Mouse (Mus musculus) cerebellum, postnatal 10 days (tissue): ENCODE measurements around the gene Gga1.

Experiments
- DNase-seq, 2 experiments: peaks; one replicate each; pipeline ENCODE4 v3.0.0; 2021; ENCODE audit warnings: mixed read lengths in 2 of 2

Gene Gga1

DNA sequence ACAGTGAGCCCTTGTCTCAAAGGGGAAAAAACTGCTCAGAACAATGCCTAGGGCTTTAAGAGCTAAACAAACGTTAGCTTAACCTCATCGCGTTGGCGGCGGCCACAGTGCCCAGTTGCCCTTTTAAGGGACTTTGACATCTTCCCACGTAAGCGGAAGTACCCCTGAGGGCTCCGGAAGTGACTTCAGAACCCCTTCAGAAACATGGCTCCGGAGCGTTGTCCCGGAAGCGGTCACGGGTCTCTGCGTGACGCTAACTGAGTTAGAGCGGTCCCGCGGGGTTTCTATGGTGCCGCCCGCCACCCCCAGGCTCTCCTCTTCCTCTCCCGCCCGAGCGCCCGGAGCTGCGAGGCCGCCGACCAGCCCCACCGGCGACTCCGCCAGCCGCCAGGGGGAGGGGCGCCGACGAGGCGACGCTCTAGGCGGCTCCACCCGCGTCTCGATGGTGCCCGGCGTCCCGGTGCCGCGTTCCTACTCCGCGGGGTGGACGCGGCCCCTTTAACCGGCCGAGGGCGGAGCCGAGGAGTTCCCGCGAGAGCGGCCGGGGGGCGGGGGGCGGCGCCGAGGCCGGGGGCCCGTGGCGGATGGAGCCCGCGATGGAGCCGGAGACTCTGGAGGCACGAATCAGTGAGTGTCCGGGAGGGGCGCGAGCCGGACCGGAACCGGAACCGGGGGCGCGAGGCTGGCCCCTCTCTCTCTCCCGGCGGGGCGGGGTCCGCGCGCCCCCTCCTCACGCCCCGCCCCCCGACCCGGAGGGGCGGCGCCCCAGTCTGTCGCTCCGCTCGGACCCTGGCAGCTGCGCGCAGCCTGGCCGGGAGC lies at the start of gene Gga1:
Gene Gga1, plus strand, starts transcription at position 200 of the 819 bp plus-strand sequence.
- peak; percentile 97 to 99 for DNase-seq

DNA sequence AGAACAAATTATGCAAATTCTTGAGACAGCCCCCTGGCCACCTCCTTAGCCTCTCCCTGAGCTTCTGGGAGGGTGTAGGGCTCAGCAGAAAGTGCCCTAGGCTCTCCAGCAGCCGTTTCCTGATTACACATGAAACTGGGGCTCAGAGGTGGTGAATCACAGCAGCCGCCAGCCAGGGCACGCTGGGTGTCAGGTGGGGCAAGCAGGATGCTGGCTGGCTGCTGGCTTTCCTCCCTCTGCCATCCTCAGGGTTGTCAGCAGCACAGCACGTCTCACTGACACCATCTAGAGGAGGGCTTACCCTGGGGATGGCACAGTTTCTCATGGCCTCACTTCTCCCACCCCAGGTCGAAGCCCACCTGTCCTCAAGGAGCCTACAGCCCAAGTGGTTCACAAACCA lies 48.7 kb upstream of the Gga1 start:
- DNase-seq: no peak

DNA sequence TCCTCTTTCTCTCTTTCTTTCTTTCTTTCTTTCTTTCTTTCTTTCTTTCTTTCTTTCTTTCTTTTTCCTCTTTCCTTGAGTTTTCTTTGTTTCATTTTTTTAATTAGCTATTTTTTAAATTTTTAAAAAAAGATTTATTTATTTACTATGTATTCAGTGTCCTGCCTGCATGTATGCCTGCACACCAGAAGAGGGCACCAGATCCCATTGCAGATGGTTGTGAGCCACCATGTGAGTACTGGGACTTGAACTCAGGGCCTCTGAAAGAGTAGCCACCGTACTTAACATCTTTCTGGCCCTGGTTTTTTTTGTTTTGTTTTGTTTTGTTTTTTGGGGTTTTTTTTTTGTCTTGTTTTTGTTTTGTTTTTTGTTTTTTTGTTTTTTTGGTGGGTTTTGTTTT lies 47.4 kb upstream of the Gga1 start:
- no peak for DNase-seq

DNA sequence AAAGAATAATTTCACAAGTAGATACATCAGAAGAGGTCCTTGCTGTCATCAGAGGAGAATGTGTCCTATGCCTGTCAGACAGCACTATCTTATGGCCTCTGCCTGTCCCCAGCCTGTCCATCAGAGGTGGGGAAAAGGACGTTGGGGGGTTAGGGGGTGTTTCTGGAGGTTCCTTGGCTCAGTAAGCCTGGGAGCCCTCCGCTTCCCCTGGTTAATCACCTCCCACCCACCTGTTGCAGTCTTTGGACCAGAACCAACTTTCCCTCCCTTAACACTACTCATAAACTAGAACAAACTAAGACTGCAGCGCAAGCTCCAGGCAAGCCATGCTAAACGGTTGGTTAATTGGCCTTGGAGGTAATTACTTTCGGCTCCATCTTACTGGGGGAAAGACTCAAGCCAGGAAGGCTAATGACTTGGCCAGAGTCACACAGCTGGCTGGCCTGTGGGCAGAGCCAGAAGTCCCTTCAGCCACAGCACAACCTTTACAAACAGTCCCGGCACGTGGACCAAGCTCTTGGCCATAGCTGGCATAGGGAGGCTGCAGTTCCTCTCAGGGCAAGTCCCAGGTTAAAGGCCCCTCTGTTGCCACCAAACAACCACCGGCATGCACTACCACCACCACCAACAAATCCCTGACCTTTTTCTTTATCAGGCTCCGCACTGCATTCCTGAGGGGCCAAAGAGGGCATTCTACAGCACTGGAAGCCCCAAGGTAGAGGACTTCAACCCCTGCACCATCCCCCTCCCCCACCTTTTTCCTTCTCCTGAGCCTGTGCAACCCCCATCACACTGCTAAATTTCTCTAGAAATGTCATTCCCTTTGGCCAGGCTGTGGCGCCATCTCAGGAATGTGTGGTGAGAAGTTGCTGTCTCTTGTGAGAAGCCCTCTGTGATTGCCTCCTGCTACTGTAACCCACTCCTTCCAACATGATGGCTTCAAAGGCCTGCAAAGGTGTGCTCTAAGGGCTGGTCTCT lies 46.0 kb upstream of the Gga1 start:
- no peak for DNase-seq

DNA sequence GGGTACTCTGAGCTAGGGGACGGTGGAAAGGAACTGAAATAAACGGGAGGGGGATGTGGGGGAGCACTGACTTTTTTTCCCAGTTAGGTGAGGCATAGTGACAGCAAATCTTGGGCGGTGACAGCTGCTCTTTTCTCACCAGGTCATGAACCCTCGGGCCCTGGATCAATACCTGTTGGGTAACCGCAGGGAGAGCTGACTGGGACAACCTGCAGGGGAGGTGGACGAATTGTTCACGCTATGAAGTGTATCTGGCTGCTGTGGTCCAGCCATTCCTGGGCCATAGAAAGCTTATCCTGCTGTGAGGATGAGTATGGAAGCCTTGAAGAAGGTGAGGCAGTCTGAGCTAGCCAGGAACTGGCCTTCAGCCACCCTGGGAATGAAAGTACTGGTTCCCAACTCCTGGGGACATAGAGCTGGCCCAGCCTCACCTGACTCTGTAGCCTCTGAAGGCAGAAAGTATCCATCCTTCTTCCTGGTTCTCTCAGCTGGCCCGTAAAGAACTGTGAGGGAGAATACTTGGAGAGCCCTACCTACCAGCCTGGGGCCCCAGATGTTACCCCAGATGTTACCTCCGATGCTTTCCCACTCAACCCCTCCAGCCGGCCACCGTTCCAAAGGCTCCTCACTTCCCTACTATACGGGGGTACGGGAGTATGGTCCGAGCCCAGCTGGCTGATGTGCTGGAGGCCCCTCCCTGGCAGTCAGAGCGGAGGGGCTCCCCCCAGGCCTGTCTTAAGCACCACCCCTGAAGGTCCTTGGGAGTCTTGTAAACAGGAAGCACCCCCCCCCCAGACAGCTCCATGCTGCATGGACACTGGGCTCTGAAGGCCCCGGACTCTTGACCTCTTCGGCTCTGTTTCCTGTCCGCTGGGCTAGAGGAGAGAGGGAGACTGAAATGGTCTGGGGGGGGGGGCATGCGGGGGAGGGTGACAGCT lies 45.0 kb upstream of the Gga1 start:
- DNase-seq: no peak

DNA sequence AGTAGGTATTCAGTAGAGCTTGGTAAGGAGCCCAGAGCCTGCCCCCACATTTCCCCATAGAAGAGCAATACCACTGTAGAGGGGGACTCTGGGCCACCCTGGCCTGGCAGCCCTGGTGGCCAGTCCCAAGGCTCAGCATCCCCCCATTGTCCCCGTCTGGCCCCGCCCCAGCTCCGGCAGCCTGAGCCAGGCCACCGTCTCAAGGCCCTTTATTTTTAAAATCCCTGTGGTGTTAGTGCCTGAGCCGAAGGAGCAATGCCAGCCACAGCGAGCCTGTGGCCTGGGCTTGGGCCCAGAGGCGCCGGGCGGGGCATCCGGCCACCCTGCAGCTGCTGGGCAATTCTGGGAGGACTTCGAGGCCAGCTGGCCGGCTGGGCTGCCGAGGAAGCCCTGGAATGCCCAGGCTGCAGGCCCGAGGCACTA lies 44.3 kb upstream of the Gga1 start:
- peak; percentile 81 to 87 for DNase-seq

DNA sequence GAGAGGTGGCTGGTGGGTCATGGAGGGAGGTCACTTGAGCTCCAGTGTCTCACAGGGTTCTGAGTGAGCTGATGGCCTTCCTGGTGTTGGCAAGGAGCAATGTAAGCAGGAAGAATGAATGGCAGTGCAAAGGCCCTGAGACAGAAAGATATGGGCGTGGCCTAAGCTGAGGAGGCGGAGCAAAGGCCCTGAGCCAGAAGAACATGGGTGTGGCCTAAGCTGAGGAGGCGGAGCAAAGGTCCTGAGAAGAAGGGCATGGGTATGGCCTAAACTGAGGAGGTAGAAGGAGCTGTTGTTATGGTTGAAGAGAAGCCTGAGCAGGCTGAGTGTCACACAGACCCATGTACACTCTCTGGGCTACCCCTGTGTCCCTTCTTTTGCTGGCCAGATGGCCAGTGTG lies 43.4 kb upstream of the Gga1 start:
- DNase-seq: no peak

DNA sequence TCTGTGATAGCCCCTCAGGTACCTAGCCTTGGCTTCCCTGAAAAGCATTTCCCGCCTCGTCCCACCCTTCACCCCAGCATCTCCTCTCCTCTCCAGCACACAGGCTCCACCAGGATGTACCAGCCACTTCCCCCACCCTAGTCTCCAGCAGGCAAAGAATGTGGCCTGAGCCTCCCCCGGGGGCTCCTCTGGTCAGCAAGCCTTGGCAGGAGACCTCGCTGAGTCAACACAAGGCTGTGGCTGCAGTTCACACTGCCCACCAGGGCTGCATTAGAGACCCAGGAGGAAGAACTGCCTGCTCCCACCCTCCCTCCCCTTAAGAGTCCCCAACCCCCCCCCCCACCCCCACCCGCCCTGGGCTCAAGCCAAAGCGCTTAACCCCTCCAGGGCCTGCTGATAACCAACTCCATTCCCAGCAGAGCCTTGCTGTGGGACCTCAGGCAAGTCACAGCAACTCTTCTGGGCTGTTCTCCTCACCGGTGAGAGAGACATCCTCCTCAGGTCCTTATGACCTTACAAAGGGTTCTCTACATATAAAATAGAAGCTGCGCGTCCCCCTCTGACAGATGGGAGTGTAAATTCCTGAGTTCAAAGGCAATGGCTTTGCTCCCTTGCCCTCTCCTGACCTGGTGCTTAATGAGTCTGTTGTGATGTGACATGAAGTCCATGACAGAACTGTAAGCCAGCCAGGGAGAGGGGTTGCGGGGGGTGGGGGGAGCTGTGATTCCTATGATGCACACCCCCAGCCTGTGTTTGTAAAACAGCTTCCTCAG lies 42.6 kb upstream of the Gga1 start:
- peak in 1 of 2 experiments; percentile 36 for DNase-seq

DNA sequence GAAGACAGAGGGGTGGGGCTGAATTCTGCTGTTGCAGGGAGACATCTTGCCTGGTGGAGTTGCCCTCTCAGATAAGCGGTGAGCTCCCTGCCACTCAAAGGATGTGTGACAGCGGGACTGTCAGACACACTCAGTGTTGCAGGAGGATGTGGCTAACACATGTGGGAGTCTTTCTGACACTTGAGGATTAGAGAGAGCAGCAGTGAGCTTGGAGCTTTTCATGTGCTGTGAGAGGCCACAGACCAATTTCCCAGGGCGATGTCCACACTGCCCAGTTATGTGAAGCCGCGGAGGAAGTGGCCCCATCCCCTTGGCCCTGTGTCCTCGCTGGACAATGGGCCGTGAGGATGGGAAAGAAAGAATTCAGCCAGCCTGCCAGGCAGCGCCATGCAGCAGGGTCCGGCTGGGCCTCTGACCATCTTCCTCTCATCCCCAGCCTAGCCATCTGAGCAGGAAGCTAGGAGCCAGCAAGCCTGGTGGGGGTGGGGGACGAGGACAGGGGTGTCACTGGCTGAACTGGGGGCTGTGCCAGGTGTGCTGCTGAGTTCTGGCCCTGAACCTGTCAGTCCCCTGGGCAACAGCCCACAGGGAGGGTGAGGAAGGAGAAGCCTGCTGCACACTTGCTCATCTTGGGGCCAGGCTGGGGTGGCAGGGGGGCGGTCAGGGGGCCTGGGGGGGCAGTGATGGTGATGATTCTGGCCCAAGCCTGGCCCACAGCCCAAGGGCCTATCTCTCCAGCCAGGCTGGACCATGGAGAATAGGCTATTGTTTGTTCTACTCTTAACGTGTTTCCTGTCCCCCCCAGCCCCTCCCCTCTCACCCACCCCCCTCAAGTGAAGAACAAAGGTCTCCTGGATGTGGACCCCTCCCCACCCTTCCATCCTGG lies 41.5 kb upstream of the Gga1 start:
- DNase-seq: peak; percentile 74 to 86

DNA sequence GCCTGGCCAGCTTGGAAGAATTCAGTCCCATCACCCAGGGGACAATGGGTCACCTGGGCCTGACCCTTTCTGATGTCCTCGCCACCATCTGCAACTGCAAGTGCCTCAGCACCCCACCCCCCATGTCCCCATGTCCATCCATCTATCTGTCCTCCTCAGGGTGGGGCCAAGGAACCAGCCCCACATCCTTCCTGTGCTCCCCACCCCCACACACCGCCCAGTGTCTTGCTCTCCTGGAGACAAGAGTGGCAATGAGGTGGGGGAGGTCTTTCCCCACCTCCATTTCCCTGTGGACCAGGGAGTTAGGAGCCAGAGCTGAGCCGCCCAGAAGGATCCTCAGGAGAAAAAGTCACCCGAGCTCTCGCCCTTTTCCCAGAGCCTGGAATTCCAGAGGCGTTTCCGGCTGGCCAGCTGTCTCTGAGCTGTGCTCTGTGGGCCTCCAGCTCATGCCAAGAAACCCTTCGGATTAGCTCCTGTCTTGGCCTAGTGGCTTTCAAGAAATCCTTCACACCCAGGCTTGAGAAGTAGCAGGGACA lies 40.8 kb upstream of the Gga1 start:
- peak in 1 of 2 experiments; percentile 28 for DNase-seq

DNA sequence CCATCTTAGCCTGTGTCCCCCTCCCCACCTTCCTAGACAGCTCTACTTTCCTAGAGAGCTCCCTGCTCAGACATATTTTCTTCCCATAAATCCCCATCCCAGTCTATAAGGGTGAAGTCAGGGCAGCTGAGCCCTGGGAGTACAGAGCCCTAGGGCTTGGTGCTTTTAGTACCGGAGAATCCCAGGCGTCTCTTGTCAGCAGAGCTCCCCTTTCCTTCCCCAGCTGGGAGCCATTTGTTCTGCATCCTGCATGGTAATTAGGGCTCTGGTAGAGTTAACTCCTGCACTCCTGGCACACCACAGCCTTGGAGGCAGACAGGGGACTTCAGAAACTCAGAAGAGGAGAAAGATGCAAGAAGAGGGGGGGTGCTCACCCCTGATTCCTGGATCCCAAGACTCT lies 37.2 kb upstream of the Gga1 start:
- peak in 1 of 2 experiments; percentile 8 for DNase-seq

DNA sequence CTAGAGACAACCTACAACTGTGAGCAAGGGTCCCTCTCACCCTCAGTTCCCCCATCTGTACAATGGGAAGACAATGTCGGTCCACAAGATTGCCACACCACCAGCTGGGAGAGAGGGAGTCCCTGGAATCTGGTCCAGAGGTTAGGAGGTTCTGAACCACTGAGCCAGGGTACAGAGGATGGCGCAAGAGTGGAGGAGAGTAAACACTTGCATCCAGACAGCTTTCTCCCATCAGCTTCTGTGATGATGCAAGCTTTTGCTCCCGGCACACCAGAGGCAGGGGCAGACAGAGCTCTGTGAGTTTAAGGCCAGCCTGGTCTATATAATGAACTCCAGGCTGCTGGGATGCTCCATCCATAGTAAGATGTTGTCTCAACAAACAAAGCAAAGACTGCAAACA lies 36.7 kb upstream of the Gga1 start:
- peak in 1 of 2 experiments; percentile 5 for DNase-seq

DNA sequence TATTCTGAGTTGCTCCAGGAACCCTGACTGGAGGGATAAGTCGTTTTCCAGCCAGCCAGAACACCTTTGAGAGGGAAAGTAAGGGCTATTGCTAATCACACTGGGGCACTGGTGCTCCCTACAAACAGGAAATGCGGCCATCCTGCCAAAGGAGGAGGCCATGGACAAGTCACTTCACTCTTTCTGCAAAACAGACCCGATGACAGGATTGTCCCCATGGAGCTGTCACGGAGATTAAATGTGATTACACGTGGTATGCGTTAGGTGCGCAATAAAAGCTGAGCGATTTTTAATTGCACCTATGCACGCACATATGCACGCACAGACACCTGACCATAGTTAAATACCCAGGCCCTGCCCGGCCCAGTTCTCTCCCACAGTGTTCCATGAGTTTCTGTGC lies 36.2 kb upstream of the Gga1 start:
- no peak for DNase-seq

DNA sequence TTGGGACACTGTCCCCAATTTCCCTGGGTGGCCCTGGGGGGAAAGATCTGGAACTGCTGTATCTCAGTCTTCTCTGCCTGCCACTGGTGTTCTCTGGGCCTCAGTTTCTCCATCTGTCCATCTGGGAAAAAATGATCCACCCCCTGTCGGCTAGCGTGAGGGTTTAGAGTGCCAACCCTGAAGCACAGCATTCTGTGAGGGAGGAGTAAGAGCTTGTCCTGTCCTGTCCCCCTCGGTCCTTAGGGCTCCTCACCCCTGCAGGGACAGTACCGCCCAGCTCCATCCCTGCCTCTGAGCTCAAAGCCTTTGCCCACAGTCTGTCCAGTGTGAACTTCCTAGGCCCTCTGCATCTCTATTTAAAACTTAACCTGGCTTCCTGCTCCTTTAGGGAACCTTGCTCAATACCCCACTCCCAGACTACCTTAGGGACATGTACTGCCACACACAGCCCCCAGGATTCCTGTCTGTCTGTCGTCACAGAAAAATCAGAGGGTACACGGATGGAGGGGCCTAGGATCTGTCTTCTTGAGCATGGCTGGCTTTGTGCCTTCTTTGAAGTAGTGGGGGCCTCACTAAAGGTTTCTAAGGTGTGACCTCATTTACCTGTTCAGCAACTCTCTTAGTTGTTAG lies 35.7 kb upstream of the Gga1 start:
- DNase-seq: peak in 1 of 2 experiments; percentile 8

DNA sequence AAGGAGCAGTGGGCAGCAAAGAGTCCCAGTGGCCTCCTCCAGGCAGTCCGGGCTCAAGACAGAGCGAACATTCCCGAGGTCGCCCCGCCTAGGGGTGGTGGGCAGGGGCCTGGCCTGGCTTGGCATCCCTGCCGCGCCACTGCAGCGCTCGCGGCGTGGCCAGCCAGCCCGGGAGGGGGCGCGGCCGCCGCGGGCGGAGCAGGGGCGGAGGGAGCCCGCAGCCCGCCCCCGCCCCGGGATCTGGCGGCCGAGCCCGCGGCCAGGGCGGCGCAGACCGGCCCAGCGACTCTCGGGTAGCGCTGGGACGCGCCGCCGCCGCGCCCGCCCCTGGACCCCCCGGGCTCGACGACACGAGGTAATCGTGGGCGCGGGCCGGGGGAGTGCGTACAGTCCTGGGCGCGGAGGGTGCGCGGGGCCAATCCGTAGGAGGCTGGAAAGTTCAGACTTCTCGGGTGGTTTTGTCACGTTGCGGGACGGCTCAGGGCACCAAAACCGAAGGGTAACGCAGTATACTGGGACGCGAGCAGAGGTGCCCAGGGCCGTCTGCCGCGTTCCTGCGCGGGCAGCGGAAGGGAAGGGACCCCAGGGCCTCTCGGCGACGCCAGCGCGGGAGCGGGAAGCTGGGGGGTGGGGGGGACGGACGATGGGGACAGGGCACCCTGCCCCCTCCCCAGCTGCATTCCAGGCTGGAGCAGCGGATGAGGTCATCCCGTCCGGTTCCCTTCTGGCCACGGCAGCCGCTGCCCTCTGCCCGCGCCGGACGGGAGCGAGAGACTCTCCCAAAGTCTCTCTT lies 34.4 kb upstream of the Gga1 start, which contains the start of gene Cdc42ep1:
Gene Cdc42ep1, plus strand, starts transcription at position 254 of the 793 bp plus-strand sequence.
- DNase-seq: peak; percentile 43 to 61

DNA sequence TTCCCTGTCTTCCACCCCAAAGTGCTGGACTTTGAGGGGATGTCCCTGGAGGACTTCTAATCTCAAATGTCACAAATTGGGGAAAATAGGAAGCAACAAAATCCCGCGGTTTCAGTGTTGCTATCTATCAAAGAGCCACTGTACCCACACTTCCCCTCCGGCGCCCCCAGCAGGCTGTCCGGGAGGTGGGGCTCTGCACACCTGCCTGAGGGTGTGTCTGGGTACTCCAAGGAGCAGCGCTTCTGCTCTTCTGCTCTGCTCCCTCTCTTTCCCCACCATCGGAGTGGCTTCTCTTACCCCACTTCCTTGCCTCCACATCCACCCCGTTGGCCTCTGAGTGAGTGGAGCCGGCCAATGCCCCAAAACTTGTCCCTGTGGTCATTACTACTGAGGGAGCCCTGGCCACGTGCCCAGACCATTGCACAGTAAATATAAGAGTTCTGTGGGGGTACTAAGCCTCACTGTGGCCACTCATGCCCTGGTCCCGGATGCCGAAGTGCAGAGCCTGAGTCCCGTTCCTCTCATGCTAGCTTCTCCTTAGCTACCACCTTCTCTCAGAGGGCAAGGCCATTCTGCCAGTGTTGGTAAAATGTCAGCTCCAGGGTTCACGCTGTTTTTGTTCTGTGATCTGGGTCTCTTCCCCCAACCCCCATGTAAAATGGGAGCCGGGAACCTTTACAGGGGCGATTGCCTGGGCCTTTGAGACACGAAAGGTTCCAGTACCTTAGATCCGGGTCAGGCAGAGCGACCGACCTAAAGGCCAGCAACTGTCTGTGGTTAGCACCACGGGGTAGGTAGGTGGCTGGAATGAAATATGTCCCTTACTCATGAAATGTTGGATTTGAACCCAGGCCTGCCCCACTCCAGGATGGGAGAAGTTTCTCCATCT lies 33.2 kb upstream of the Gga1 start:
- no peak for DNase-seq

DNA sequence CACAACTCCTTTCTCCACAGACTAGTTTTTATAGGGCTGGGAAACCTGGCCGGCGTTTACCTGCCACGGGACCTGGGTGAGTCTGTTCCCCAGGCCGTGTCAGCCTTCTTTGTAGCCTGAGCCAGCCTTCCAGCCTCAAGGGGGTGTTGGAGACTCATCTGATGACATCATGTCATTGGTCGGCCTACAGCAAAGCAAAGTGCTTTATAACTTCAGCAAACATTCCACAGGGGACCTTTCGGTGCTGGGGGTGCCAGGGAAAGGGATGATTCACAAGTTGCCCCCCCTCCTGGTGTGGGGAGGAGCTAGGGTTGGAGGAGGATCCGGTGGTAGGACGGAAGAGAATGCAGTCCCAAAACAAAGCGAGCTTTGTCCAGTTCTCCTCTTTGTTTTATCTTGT lies 32.2 kb upstream of the Gga1 start:
- no peak for DNase-seq

DNA sequence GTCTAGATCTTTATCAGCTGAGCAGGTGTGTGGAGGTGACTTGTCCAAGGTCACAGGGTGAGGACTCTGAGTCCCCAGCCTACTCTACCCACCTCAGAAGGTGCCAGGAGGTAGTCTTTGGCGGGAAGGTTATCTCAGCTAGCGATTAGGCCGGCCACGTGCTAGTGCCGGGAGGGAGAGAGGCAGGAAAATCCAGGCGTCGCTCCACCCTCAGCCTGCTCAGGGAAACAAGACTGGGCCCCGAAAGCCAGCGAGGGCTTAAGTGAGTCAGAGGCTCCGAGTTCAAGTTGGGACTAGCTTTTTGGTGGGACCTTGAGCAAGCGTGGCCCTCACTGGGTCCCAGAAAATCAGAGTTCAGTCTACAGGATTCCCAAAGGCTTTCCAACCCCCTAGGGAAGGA lies 31.7 kb upstream of the Gga1 start:
- DNase-seq: no peak
